8 mouse cellular contexts compared by ENCODE assay signal in genomic region chr6:54818389-54818788, GRCm38 (mm10). TPM values are rescaled to one million over a fixed set of nuclear protein-coding genes. Genes with fewer than 3 reads are reported as not detected.
DNase-seq lines count a peak whose midpoint lies in the region; TF ChIP-seq lines count a peak whose summit lies in the region.

No protein-coding gene starts in this region.

- no peaks in the 10 kb centered on the region for H3K9me3 ChIP-seq in embryonic facial prominence, embryonic 10.5 days

- no peak for DNase-seq in left cerebral cortex, adult 2 months (ENCODE audit: extremely low spot score in 1 of 2, low spot score in 2 of 2)
- no peak for DNase-seq in left cerebral cortex, adult 9 months (ENCODE audit: low spot score in 2 of 2)
- DNase-seq in embryonic facial prominence, embryonic 10.5 days (ENCODE audit: low spot score) = no peak
- peak; percentile 40 for DNase-seq in induced T-regulatory cell, adult 2 months (ENCODE audit: low read depth)
- no peak for DNase-seq in thymus, postnatal 0 days (ENCODE audit: low spot score)
- no peak for DNase-seq in right cerebral cortex, postnatal 4 days
- DNase-seq in cerebellum, postnatal 10 days = no peak

- no peak for TF ChIP-seq CTCF in left cerebral cortex, adult 2 months (IDR thresholded peaks at IDR 0.05)

- H3K4me3 ChIP-seq in left cerebral cortex, adult 2 months = peak overlapping the region; percentile 79
- H3K4me3 ChIP-seq in embryonic facial prominence, embryonic 10.5 days = peak overlapping the region; percentile 81
- peak overlapping the region; percentile 49 for H3K4me3 ChIP-seq in myocyte

- H3K4me1 ChIP-seq in embryonic facial prominence, embryonic 10.5 days = peaks cover 37% of the 10 kb centered on the region

- intact Hi-C loops in left cerebral cortex, adult 2 months (cut with DNase I) = loop anchor here (5.0 kb wide), 4 partner anchors 111 to 349 kb away; partner anchors contain the start of gene Gars

- no peak overlapping the region; the same call in 1 of the 2 replicates for H3K27ac ChIP-seq in left cerebral cortex, adult 2 months
- no peak overlapping the region for H3K27ac ChIP-seq in embryonic facial prominence, embryonic 10.5 days (replicated peaks)

- H3K36me3 ChIP-seq in embryonic facial prominence, embryonic 10.5 days (replicated peaks) = no peaks in the 10 kb centered on the region
- no peaks in the 10 kb centered on the region for H3K36me3 ChIP-seq in myocyte (ENCODE audit: control insufficient read depth, insufficient read depth)

- no peaks in the 10 kb centered on the region; the same call in 1 of the 2 replicates for H3K27me3 ChIP-seq in embryonic facial prominence, embryonic 10.5 days (replicated peaks; ENCODE audit: low read depth, poor library complexity, severe bottlenecking)
- no peaks in the 10 kb centered on the region for H3K27me3 ChIP-seq in myocyte (ENCODE audit: control insufficient read depth, insufficient read depth, insufficient read length)

- peak overlapping the region; percentile 82 for H3K4me2 ChIP-seq in myocyte (ENCODE audit: low read depth)

- peaks cover 45% of the 10 kb centered on the region for H3K79me2 ChIP-seq in myocyte (ENCODE audit: control insufficient read depth, insufficient read depth)

- no peak overlapping the region for H3ac ChIP-seq in myocyte (ENCODE audit: control insufficient read depth, insufficient read length)

- no peak for TF ChIP-seq POLR2A in myocyte (IDR thresholded peaks at IDR 0.05; ENCODE audit: insufficient read length, low read depth)

- WGBS in embryonic facial prominence, embryonic 10.5 days = 48% methylated on average over 2 of the region's 2 CpGs

TF ChIP-seq in myocyte, 11 proteins besides CTCF, POLR2A, EP300 and RAD21:
- TF ChIP-seq SRF (IDR thresholded peaks at IDR 0.05; ENCODE audit: control insufficient read depth, insufficient read length, low read depth) = no peak
- no peak for TF ChIP-seq USF1 (IDR thresholded peaks at IDR 0.05; ENCODE audit: low read depth)
- TF ChIP-seq MYOG (IDR thresholded peaks at IDR 0.05; ENCODE audit: control insufficient read depth in 1 of 3, insufficient read depth in 1 of 3, insufficient read length in 2 of 3, low read depth in 2 of 3) = no peak

RNA-seq across cellular contexts. Expression of gene Znrf2, which starts 1.7 kb away (rescaled TPM):
- 10 to 100 TPM; 13.7 to 14.1 TPM for total RNA-seq in left cerebral cortex, adult 2 months (2021)
- polyA plus RNA-seq in embryonic facial prominence, embryonic 10.5 days (2016; fragmentation: Nextera tagmentation; extraction: Ambion mirVana) = 1.8 and 2.5 TPM in 2 replicates
- 5.7 TPM for polyA plus RNA-seq in myocyte (2012; fragmentation: generic; extraction: Trizol)
- polyA plus RNA-seq in thymus, postnatal 0 days (2015; fragmentation: Nextera tagmentation; extraction: Ambion mirVana) = 14.9 and 20.8 TPM in 2 replicates
